Mouse (Mus musculus): ENCODE results near the gene Hps3.
"Not testable (repeated sequence)": the region's sequence is repeated elsewhere in the genome, so short reads cannot be mapped to it uniquely, and the experiment has no call there.

Gene Hps3

GRCm38 (mm10) chr3:20034719-20035404 lies at the start of gene Hps3:
TSS of gene Hps3 (minus strand) at chr3:20035315.
- DNase-seq (ENCODE audit: low read depth, low spot score) = peak; percentile 78

GRCm38 (mm10) chr3:20082161-20082560 lies 47.0 kb upstream of the Hps3 start:
- DNase-seq (ENCODE audit: low read depth, low spot score) = no peak

DNA sequence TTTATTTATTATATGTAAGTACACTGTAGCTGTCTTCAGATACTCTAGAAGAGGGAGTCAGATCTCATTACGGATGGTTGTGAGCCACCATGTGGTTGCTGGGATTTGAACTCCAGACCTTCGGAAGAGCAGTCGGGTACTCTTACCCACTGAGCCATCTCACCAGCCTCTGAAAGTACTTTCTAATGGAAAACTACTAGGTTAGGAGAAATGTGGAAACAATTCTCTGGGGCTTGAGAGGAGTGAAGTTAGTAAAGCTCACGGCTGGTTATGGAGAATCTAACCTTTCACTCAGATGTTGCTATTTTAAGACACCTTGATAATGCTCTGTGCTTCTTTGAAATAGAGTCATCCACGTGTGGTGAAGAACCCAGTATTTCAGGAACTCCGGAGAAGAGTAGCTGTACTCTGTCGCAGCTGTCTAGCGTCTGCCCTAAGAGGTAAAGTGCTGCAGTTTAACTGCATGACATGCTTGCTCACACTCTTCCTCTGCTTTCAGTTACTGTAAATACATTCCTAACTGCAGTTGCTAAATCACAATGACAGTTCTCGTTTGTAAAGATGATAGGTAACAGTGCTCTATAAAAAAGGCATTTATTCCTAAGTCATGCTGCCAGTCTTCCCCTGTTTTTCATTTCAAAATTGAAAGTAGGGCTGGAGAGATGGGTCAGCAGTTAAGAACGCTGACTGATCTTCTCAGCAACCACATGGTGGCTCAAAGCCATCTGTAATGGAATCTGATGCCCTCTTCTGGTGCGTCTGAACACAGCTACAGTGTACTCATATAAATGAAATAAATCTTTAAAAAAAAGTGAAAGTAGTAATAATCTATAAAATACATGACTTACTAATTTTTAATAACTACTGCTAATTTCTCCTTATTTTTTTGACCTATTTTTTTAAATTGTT lies 41.3 kb upstream of the Hps3 start:
- no peak for DNase-seq (ENCODE audit: low read depth, low spot score)

DNA sequence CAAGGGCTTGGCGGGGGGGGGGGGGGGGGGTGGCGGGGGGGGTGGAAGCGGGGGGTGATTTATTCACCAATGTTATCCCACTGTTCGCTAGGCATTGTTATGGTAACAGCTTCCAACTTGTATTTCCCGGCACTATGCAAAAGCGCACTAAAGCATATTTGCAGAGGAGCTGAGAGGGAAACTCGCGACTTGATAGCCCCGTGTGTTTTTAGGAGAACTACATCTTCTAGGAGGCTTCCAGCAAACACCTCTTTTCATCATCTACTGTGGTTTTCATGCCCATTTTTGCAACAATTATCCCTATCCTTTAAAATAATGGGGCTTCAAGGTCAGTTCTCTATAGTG lies 23.1 kb upstream of the Hps3 start:
- peak; percentile 18 for DNase-seq (ENCODE audit: low read depth, low spot score)

GRCm38 (mm10) chr3:20057306-20058196 lies 22.4 kb upstream of the Hps3 start, which contains the start of gene Hltf:
TSS of gene Hltf (plus strand) at chr3:20057811.
- DNase-seq (ENCODE audit: low read depth, low spot score) = peak; percentile 95

DNA sequence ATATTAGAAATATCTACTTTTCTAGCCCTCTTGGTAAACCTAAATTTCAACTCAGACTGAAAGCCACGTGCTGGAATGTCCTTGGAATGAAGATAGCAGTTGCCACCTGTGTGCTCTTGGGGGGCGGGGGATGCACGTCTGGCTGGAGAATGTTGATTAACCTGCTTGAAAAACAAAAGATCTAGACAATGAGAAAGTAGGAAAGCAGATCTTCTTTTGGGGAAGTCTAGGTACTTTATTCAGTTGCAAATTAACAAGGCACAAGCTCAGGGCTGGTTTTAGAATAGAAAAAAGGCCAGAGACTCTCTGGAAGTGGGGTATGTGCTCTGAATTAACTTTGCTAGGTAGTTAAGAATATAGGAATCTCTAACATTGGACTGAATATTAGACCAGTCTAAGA lies 9.6 kb upstream of the Hps3 start:
- not testable (repeated sequence) for DNase-seq (ENCODE audit: low read depth, low spot score)

DNA sequence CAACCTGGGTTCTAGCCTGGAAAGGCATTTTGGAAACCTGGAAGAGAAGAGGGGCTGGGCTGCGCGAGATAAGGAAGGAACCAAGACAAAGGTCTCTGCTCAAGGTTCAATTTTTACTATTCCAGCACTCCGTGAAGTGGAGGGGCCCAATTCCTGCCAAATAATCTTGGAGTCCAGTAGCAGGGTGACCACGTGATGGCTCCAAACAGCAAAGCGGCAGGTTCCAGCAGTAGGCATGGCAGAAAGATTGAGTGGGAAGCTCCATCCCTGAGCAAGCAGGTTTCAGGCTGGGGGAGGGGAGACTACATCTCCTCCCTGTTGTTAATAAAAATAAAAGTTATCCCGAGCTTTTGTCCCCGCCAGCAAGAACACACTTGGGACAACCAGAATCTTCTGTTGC lies 6.3 kb upstream of the Hps3 start:
- not testable (repeated sequence) for DNase-seq (ENCODE audit: low read depth, low spot score)

DNA sequence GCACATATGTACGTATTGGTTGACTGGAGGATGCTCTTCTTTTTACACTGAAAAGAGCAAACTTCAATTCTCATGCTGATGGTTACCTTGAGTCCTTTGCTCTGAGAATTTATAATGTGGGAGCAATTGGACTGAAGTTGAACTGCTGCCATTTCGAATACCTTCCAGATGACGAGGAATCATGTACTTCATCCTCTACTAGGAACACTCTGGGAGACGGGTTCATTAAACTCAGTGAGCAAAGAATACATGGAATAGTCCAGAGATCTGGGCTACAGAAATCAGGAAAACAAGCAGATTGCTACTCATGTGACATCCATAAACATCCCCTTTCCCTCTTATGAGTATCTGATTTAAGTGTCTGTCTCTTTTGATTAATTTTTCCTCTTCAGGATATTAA lies 954 bp upstream of the Hps3 start:
- no peak for DNase-seq (ENCODE audit: low read depth, low spot score)

DNA sequence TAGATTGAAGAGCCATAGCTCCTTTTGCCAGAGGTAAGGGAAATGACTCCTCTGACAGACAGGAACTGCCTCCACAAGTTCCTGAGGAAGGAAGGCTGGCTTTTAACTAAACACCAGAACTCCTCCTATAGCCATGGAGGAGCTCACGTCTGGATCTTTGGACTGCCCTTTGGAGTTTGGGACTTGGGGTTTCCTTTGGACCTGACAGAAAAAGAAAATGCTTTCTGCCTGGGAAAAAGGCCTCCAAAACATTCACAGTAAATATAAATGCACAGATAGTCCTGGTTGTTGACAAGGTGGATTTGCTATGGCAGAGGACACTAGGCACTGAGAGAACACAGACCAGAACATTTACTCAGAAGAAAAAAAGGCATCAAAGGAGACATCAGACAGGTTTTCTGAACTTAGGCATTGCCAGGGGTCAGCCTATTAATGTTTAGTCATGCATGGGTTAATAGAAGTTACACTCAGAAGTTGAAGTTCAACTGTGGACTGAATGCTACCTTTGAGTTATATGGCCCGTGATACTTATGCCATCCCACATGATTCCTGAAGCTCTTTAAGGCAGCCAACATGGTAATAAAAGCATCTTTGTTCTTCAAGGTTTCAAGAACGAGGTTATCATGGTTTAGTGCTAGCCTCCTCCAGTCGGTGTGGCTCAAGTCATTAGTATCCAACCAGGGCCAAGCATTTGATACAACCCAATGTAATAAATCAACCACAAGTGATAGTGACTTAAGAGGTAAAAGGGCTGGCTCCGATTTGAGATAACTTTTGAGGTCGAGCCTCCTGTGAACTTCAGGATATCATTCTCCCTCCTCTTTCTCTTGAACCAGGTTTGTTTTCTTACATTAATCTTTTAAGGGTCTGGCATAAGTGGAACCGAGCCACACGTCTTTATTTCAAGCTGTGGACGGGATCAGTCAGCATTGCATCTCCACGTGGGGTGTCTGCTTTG lies 1.1 kb downstream of the Hps3 start:
- no peak for DNase-seq (ENCODE audit: low read depth, low spot score)

DNA sequence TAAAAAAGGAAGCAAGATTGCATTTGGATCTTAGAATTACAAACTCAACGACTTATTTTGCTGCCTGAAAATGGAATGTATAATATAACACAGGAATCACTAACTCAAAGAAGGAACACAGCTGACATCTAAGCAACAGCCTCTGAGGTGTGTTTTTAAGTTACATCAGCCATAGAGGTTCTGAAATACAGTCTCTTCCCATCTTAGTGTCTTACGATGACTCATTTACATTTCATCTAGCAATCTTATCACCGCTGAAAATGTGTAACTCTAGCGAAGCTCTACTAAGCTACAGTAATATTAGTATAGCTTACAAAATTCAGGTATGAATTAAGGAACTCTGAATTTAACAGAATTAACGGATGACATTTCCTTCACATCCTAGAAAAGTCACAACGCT lies 4.3 kb downstream of the Hps3 start:
- DNase-seq (ENCODE audit: low read depth, low spot score) = no peak

DNA sequence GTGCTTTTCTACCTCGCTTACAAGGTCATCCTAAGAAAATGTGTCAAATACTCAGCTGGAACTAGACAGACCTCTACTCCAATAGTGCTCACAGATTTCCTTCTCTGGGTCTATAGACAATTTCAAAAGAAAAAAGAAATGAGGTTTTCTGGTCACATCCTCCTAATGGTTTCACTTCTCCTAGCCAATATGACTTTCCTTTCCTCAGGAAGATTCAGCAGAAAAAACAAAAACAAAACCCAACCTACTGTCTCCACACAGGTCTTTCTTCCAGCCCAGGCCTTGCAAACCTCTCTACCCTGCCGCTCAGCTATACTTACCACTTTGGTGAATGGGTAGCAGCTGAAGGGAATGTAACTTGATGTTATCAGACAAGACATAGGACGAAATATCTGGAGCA lies 6.5 kb downstream of the Hps3 start:
- no peak for DNase-seq (ENCODE audit: low read depth, low spot score)

- no peak for DNase-seq (ENCODE audit: low read depth, low spot score)
These were observed 7.3 kb downstream of the Hps3 start for GRCm38 (mm10) chr3:20027788-20028187.

DNA sequence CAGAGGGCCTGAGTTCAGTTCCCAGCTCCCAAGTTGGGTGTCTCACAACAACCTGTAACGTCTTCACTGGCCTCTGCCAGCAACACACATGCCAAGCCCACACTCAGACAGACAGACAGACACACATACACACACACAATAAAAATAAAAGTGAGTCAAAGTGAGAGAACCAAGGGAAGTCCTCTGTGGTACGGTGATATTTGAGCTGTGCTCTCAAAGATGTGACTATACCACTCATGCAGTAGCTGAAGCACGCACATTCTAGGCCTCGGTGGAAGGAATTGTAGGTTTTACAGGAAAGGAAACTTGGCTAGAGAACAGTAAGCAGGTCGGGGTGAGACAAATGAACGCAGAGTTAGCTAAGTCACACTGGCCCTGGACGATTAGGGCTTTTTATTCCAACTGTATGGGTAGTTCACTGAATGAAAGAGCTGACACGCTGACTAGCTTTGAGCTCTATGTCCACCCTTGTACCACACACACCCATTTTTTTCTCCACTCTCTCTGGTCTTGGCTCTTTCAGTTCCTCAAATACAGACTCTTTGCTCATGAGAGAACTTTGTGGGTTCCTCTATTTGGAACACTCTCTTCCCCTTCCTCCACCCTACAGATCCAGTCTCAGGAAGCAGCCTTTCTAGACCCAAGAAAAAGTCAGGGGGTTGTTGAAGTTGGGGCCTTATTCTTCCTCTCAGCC lies 8.0 kb downstream of the Hps3 start:
- no peak for DNase-seq (ENCODE audit: low read depth, low spot score)

DNA sequence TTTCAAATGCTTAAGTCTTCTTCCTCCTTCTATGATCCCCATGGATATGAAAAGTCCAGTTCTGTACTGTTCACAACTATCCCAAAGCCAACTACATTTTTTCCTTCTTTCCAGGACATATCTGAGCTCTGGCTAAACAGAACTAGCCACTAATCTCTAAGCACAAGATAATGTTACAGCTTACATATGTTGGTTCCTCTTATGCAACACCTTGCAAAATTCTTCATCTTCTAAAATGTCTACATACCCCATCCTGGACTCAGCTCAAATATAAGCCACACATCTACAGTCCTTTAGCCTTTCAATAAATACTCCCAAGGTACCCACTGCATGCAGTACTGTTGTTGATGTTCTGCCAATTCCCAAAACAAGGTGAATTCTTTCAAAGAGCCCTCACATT lies 8.6 kb downstream of the Hps3 start:
- no peak for DNase-seq (ENCODE audit: low read depth, low spot score)

DNA sequence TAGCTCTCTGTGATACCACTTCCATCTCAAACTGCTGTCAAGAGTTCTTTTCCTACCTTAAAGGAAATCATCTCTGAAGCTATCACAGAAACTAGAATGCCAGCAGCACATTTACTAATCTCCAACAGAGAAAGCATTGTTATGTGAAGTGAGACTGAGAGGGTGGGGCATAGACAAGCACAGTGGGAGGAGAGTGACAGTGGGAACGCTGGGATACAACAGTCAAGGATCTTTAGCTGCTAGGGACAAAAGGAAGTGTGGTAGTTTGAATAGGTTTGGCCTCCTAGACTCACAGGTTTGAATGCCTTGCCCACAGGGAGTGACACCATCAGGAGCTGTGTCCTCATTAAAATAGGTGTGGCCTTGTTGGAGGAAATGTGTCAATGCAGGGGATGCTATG lies 11.3 kb downstream of the Hps3 start:
- DNase-seq (ENCODE audit: low read depth, low spot score) = no peak

DNA sequence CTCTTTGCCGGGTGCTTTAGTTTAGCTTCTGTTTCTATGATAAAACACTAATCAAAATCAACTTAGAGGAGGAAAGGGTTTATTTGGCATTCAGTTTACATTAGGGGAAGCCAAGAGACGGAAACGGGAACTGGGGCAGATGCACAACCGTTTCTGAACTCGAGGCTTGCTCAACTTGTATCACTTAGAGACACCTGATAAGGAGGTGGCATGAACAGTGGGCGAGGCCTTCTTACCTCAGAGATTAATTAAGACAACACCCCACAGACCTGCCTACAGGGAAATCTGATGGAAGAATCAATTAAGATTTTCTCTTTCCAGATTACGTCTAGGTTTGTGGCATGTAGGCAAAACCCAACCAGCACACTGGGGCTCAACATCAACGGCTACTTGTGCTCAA lies 17.0 kb downstream of the Hps3 start:
- DNase-seq (ENCODE audit: low read depth, low spot score) = no peak

DNA sequence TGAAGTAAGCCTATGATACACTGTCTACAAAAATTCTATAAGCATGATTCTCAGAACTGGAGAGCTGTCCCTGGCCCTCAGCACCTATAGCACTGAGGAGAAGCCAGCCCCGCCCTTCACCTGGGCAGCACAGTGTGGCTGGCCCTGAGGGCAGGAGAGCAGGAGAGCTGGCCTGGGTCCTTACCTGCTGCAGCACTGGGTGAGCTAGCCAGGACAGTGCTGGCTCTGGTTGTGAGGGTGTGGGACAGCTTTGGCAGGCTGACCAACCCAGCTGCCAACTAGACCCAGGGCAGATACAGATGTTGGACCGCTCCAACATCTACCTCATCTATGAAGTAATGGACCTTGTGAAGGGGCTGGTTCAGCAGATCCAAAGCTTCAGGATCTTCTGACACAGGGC lies 20.7 kb downstream of the Hps3 start:
- DNase-seq (ENCODE audit: low read depth, low spot score) = no peak

- DNase-seq (ENCODE audit: low read depth, low spot score) = peak; percentile 35
These were observed 24.2 kb downstream of the Hps3 start for GRCm38 (mm10) chr3:20010905-20011304.

DNA sequence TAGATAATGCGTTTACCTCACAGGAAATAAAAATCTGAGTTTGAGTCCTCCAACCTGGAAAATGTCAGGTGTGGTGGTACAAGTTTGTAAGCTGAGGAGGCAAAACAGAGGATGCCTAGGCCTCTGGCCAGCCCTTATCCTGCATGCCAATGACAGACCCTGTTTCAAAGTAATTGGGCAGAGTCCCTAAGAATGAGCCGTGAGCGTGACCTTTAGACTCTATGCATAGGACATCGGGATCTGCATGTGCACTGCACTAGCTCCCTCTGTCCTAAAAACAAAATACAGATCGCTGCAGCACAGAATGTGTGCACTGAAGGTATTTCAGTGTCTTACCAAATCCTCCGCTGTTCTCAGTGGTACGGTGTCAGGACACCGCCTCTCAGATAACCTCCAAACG lies 24.7 kb downstream of the Hps3 start:
- DNase-seq (ENCODE audit: low read depth, low spot score) = no peak

GRCm38 (mm10) chr3:20007759-20008158 lies 27.4 kb downstream of the Hps3 start:
- no peak for DNase-seq (ENCODE audit: low read depth, low spot score)
